Mouse (Mus musculus) CD8-positive naive resting alpha-beta T cell, adult 2 months (primary cell): ENCODE data around the gene Olfr115.

Experiments used
- DNase-seq, 2 experiments: peaks; one replicate each; pipeline ENCODE4 v3.0.0; 2022; ENCODE audit warnings: low read depth in 2 of 2, low spot score in 2 of 2

The Olfr115 gene

GRCm38 (mm10) chr17:37627009-37627408 is at the start of gene Olfr115, which contains the start of gene Olfr116:
Olfr115 (minus strand) TSS chr17:37627109.
Olfr116 (minus strand) TSS chr17:37627199.
- no peak for DNase-seq

DNA sequence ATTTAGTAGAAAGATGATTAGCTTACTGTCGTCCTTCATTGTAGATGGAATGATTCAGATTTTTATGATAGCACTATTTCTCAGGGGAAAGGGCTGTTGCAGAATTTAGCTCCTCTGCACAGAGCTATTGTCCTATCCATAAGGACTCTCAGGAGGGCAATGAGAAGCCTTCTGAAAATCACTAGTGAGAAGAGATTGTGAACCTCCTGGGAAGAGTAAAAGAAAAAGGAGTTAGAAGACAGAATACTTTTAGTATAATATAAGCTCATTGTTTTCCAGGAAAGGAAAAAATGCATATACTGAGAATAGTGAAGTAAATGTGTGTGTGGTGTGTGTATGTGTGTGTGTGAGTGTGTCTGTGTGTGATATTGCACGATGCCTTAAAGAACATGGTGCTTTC is 39.8 kb upstream of the Olfr115 start, which contains the start of gene Olfr118:
Gene Olfr118, plus strand, starts transcription at position 301 of the 400 bp plus-strand sequence.
- DNase-seq, result no peak

DNA sequence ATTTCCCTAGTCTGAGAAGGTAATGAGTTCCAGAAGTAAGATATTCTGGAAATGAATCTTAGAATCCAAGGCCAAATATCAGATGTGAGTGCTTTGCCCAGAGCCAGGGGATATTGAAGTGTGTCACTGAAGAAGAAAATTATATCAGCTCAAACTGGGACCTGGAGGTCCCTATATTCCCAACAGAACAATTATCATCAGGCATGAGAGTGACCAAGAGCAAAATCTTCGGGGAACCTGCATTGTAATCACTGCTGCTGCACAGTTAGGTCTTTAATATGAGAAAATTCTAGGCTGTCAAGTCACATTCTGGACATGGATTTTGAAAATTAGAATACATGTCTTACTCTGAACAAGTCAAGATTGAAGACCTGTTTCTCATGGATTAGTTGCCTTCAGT is 36.8 kb upstream of the Olfr115 start, which contains the start of gene Olfr117:
Gene Olfr117, minus strand, starts transcription at position 101 of the 400 bp plus-strand sequence.
- no peak for DNase-seq

- no peak for DNase-seq
Measured at GRCm38 (mm10) chr17:37592643-37593042, 34.3 kb downstream of the Olfr115 start, which contains the start of gene Olfr114. Olfr114 (minus strand) TSS chr17:37592743.

DNA sequence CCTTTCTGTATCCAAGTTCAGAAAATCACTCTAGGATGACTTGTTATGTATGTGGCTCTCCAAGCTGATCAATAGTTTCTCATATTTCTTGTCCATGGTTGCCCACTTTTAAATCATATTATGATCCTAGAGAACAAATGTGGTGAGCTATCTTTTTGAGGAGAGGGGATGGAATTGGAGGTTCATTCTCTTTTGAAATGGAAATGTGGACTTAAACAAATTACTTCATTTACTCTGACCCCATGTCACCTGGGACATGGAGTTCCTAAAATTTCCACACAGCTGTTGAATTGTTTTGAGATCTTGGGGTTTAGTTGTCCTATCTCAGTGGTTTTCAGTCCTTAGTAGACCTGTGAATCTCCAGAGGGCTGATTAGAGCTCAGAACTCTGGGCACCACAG is 49.3 kb downstream of the Olfr115 start, which contains the start of gene Olfr113:
Gene Olfr113, minus strand, starts transcription at position 101 of the 400 bp plus-strand sequence.
- DNase-seq, result no peak

GRCm38 (mm10) chr17:37569351-37569750 is 57.6 kb downstream of the Olfr115 start, which contains the start of gene Olfr112:
Olfr112 (minus strand) TSS chr17:37569451.
- no peak for DNase-seq
